Mouse (Mus musculus): Measurements from ENCODE around the gene 4930539E08Rik. TPM values are rescaled to one million over a fixed set of nuclear protein-coding genes. Genes with fewer than 3 reads are reported as not detected.

4930539E08Rik gene
- 1 to 10 TPM; 3.1 to 3.9 TPM for total RNA-seq (2021)

GRCm38 (mm10) chr17:28915060-28915628 lies at the start of gene 4930539E08Rik:
TSS of gene 4930539E08Rik (minus strand) at chr17:28915324.
- no peak for DNase-seq (ENCODE audit: extremely low spot score in 1 of 2, low spot score in 1 of 2)

DNA sequence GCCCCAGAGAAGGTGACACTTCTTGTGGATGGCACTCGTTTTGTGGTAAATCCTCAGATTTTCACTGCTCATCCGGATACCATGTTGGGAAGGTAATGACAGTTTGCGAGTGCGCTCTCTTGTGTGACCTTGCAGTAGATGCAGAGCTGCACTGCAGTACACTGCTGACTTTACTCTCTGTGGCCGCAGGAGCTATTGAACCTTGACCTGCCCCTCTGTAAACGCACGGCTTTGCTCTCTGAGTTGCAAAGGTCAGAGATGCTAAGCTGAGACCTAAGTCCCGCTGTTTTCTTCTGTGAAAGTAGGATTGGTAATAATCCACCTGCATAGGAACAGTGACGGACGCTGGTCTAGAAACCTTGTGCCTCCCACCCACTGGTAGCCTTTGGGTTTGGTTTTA lies 46.5 kb upstream of the 4930539E08Rik start:
- no peak for DNase-seq (ENCODE audit: extremely low spot score in 1 of 2, low spot score in 1 of 2)

DNA sequence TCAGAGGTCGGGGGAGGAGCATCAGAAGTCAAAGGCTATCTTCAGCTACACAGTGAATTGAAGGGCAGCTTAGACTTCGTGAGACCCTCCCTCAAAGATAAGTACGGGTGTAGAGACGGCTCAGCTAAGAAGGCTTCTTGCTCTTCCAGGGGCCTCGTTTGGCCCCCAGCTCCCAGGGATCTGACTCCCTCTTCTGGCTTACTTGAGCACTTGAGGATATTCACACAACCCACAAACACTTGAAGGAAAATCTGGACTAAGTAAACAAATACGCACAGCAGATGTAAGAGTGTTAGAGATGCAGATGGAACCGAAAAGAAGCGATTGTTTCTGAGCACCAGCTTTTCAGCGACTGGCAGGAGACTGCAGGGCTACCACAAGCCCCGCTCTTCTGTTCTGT lies 45.5 kb upstream of the 4930539E08Rik start:
- no peak for DNase-seq (ENCODE audit: extremely low spot score in 1 of 2, low spot score in 1 of 2)

GRCm38 (mm10) chr17:28954416-28954815 lies 39.3 kb upstream of the 4930539E08Rik start:
- no peak for DNase-seq (ENCODE audit: extremely low spot score in 1 of 2, low spot score in 1 of 2)

DNA sequence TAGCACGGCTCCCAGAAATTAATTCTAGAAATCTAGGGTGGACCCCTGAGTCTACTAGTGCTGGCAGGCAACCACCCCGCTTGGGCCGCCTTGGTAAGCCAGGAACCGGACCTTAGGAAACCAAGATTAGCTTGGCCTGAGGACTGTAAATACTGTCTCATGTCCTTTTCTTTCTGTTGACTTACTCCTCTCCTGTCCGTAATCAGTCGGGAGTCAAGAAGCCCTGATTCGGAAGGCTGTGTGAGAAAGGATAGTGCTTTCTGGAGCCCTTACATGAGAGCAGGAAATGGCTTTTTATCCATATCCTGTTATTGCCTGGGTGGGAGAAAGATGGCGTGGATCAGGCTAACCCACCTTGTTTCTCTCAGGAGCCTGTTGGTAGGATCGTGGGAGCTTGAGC lies 38.1 kb upstream of the 4930539E08Rik start:
- no peak for DNase-seq (ENCODE audit: extremely low spot score in 1 of 2, low spot score in 1 of 2)

GRCm38 (mm10) chr17:28951831-28952799 lies 37.0 kb upstream of the 4930539E08Rik start, which contains the start of gene Kctd20:
TSS of gene Kctd20 (plus strand) at chr17:28951950.
- peak; percentile 81 to 94 for DNase-seq (ENCODE audit: extremely low spot score in 1 of 2, low spot score in 1 of 2)

DNA sequence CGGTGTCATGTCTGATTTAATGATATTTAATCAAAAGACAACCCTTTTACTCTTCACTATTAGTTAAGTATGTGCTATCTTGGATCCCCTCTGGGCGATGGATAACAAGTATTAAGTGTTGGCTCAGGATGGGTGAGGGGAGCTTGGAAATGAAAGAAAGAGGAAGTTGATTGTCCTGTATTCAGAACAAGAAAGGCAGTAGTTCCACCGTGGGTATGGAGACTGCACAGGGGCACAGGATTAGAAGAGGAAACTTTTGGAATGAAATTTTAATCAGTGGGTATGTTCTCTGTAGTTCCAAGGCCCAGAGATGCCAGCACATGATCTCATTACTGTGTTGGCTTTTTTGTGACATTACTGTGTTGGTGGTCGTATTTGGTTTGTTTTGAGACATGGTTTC lies 35.6 kb upstream of the 4930539E08Rik start:
- no peak for DNase-seq (ENCODE audit: extremely low spot score in 1 of 2, low spot score in 1 of 2)

DNA sequence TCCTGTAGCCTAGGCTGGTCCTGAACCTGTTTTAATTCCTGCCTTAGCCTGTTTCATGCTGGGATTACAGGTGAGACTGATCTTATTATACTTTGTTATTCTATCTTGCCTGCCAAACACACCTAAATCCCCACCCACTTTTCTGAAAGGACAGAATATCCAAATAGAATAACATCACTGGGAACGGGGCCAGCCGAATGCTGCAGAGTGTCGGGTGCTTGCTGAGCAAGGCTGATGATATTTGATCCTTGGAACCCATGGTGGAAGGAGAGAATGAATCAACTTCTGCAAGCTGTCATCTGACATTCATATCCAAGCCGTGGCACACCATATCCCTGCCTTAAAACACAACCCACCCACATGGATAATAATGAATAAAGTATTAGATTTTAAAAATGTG lies 33.5 kb upstream of the 4930539E08Rik start:
- DNase-seq (ENCODE audit: extremely low spot score in 1 of 2, low spot score in 1 of 2), result peak in 1 of 2 experiments; percentile 44

- no peak for DNase-seq (ENCODE audit: extremely low spot score in 1 of 2, low spot score in 1 of 2)
These were observed 32.2 kb upstream of the 4930539E08Rik start for GRCm38 (mm10) chr17:28947011-28947939.

DNA sequence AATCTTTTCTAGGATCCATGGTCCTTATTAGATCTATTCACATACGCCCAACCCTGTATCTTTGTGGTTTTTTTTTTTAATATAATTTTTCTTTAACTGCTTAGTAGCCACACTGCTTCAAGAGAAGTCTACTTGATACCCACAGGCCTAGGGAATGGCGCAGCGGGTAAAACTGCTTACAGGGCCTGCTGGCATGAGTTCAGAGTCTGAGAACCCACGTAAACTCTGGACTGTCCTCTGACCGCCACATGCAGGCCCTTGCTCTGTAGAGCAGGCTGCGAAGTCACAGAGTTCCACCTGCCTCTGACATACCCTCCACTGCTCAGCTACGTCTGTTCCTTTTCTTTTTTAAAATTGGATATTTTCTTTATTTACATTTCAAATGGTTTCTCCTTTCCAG lies 29.4 kb upstream of the 4930539E08Rik start:
- no peak for DNase-seq (ENCODE audit: extremely low spot score in 1 of 2, low spot score in 1 of 2)

- DNase-seq (ENCODE audit: extremely low spot score in 1 of 2, low spot score in 1 of 2), result no peak
These were observed 28.6 kb upstream of the 4930539E08Rik start, which contains the start of gene Pxt1 for GRCm38 (mm10) chr17:28943740-28944139. TSS of gene Pxt1 (minus strand) at chr17:28943840.

- DNase-seq (ENCODE audit: extremely low spot score in 1 of 2, low spot score in 1 of 2), result no peak
These were observed 27.0 kb upstream of the 4930539E08Rik start for GRCm38 (mm10) chr17:28942101-28942500.

DNA sequence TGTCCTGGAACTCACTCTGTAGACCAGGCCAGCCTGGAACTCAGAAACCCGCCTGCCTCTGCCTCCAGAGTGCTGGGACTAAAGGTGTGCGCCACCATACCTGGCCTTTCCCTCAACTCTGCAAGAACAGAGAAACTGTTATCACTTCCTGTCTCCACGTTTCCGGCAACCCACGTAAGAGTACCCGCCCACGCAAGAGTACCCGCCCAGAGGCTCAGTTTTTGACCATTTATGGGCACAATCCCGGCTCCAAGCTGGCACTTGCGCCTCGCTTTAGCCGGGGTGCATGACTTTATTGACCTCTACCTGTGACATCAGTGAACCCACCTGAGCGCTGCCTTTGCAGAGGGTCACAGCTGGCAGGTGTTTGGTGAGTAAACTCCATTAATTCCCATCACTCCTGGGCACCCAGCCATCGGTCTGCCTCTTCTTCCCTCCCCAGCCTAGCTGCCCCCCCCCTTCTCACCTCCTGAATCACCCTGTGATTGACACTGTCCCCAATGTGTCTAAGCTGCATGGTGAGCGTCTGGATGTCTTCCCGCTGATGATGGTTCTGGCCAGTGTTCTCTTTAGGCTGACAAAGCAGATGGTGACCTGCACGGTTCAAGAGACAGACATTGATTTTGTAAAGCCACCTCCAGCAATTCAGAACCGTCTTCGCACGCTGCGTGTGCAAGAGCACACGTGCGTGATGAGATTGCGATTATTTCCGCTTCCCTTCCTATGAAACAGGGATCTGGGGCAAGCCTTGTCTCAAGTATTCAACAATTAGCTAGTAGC lies 25.8 kb upstream of the 4930539E08Rik start:
- no peak for DNase-seq (ENCODE audit: extremely low spot score in 1 of 2, low spot score in 1 of 2)

DNA sequence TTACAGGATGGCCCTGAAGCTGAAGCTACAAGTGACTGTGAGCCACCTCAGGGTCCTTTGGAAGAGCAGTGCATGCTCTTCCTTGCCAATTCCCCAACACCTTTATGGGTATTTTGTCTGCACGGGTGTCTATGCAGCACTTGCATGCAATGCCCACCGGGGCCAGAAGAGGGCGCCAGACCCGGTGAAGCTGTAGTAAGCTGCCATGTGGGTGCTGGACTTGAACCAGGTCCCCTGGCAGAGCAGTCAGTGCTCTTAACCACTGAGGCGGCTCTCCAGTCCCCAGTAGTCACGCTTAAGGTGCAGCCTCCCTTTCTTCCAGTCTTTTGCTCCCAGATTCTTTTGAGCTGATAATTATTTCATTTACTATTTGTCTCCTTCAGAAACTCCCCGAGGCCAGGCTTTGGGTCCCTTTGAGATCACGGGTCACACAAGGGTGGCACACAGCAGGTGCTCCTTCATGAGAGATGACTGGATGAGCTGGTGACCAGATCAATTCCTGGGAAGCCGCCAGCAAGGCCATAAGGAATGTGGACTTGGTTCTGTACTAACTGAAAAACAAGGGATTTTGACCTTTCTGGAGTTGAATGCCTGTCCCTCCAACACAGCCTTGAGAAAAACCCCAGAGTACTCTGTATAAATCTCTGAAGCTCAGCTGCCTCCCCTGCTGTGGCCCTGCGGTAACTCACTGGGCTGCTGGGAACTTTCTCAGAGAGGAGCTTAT lies 21.7 kb upstream of the 4930539E08Rik start:
- DNase-seq (ENCODE audit: extremely low spot score in 1 of 2, low spot score in 1 of 2), result peak in 1 of 2 experiments; percentile 54

- DNase-seq (ENCODE audit: extremely low spot score in 1 of 2, low spot score in 1 of 2), result no peak
These were observed 21.0 kb upstream of the 4930539E08Rik start for GRCm38 (mm10) chr17:28936133-28936532.

GRCm38 (mm10) chr17:28934120-28934916 lies 19.2 kb upstream of the 4930539E08Rik start:
- DNase-seq (ENCODE audit: extremely low spot score in 1 of 2, low spot score in 1 of 2), result no peak

DNA sequence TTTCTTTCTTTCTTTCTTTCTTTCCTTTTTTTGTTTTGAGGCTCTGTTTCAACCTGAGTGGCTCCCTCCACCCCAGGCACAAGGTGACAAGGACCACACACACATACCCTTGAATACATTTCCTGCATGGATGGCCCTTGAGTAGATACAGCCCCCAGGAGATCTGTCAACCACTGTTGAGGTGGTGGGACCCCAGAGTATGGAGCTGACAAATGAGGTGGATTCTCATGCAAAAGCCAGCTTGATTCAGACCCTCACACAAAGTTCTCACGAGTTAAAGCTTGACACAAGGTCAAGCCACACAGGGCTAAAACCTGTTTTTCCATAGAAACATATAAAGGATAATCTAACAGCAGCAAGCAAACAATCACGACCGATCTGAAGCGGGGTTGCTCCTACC lies 17.1 kb upstream of the 4930539E08Rik start:
- no peak for DNase-seq (ENCODE audit: extremely low spot score in 1 of 2, low spot score in 1 of 2)
